Mouse (Mus musculus): Measurements from ENCODE around the gene Rbx1.

Gene Rbx1

GRCm38 (mm10) chr15:81483691-81484090, 17.6 kb downstream of the Rbx1 start:
- DNase-seq (ENCODE audit: low spot score in 2 of 2), result no peak

GRCm38 (mm10) chr15:81485483-81485882, 19.4 kb downstream of the Rbx1 start:
- DNase-seq (ENCODE audit: low spot score in 2 of 2), result no peak

GRCm38 (mm10) chr15:81503466-81503865, 37.4 kb downstream of the Rbx1 start:
- DNase-seq (ENCODE audit: low spot score in 2 of 2), result no peak

- no peak for DNase-seq (ENCODE audit: low spot score in 2 of 2)
Observed at GRCm38 (mm10) chr15:81503995-81504394, 37.9 kb downstream of the Rbx1 start.

GRCm38 (mm10) chr15:81507201-81507600, 41.1 kb downstream of the Rbx1 start:
- DNase-seq (ENCODE audit: low spot score in 2 of 2), result peak; percentile 48 to 66

- DNase-seq (ENCODE audit: low spot score in 2 of 2), result no peak
Observed at GRCm38 (mm10) chr15:81510621-81511020, 44.5 kb downstream of the Rbx1 start.

GRCm38 (mm10) chr15:81511601-81512261, 45.6 kb downstream of the Rbx1 start:
- DNase-seq (ENCODE audit: low spot score in 2 of 2), result peak; percentile 31 to 46

GRCm38 (mm10) chr15:81514111-81514971, 48.2 kb downstream of the Rbx1 start:
- peak; percentile 91 to 95 for DNase-seq (ENCODE audit: low spot score in 2 of 2)

- DNase-seq (ENCODE audit: low spot score in 2 of 2), result no peak
Observed at GRCm38 (mm10) chr15:81515221-81515620, 49.1 kb downstream of the Rbx1 start.

- no peak for DNase-seq (ENCODE audit: low spot score in 2 of 2)
Observed at GRCm38 (mm10) chr15:81518031-81518430, 51.9 kb downstream of the Rbx1 start.

GRCm38 (mm10) chr15:81518761-81519160, 52.7 kb downstream of the Rbx1 start:
- DNase-seq (ENCODE audit: low spot score in 2 of 2), result no peak

- peak; percentile 83 for DNase-seq (ENCODE audit: low spot score in 2 of 2)
Observed at GRCm38 (mm10) chr15:81522036-81522751, 56.1 kb downstream of the Rbx1 start.

GRCm38 (mm10) chr15:81522761-81523168, 56.7 kb downstream of the Rbx1 start:
- DNase-seq (ENCODE audit: low spot score in 2 of 2), result no peak

- peak; percentile 96 to 99 for DNase-seq (ENCODE audit: low spot score in 2 of 2)
Observed at GRCm38 (mm10) chr15:81523169-81523871, 57.2 kb downstream of the Rbx1 start.

- DNase-seq (ENCODE audit: low spot score in 2 of 2), result no peak
Observed at GRCm38 (mm10) chr15:81523901-81524300, 57.8 kb downstream of the Rbx1 start.
